Mouse (Mus musculus): ENCODE results near the gene Tspan17.

- TF ChIP-seq POU5F1 (IDR thresholded peaks at IDR 0.05; ENCODE audit: borderline replicate concordance, low read length) (no peak), CTCF (conservative IDR thresholded peaks at IDR 0.05; ENCODE audit: low read length) (peak; percentile 91)
Measured at GRCm38 (mm10) chr13:54792259-54793230, 3.4 kb downstream of the Tspan17 start.

Measured in E14TG2a.4 (cell line).